Mouse (Mus musculus): ENCODE measurements at regions not wholly inside any gene's neighbourhood (a gene's known extent, or its start where the extent isn't known, plus 50 kb on each side); places are given as distances from the start of the nearest gene placed in this dataset.

DNA sequence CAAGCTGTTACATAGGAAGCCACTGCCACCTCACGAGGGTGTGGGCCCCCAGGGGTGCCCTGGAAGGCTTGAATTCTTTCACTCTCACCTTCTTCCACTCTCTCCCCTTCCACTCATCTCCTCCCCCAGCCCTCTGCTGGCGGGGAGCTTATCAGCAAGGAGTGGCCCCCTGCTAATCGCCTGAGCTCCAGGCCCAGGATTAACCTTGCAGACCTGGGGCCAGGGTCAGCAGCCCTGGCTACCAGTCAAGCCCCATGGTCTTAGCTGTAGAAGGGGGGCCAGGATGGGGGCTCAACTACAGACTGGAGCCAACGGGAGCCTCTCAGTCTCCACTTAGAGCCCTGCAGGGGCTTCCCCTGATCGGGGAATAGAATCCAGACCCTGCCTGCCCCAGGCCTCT, 75.8 kb upstream of the Larp1 start:
- TF ChIP-seq CTCF (IDR thresholded peaks at IDR 0.05; ENCODE audit: low read depth, low read length) (peak; percentile 11), EP300 (IDR thresholded peaks at IDR 0.05; ENCODE audit: insufficient read depth, low read depth, low read length) (no peak)
- Histone ChIP-seq H3K4me1 (ENCODE audit: control insufficient read depth, insufficient read depth, low read length) (no peaks in the 10 kb centered on the region), H3K36me3 (ENCODE audit: control insufficient read depth, insufficient read depth, low read length, poor library complexity, severe bottlenecking) (no peaks in the 10 kb centered on the region), H3K4me3 (ENCODE audit: low read depth, low read length) (no peak overlapping the region), H3K9me3 (replicated peaks; ENCODE audit: control insufficient read depth, insufficient read depth, low read length, poor library complexity, severe bottlenecking) (no peaks in the 10 kb centered on the region), H3K9ac (ENCODE audit: low read depth, poor library complexity, severe bottlenecking) (no peak overlapping the region), H3K27ac (ENCODE audit: insufficient read depth, low read length) (no peak overlapping the region), H3K27me3 (ENCODE audit: control insufficient read depth, insufficient read depth, low read length, poor library complexity, severe bottlenecking) (no peaks in the 10 kb centered on the region)

DNA sequence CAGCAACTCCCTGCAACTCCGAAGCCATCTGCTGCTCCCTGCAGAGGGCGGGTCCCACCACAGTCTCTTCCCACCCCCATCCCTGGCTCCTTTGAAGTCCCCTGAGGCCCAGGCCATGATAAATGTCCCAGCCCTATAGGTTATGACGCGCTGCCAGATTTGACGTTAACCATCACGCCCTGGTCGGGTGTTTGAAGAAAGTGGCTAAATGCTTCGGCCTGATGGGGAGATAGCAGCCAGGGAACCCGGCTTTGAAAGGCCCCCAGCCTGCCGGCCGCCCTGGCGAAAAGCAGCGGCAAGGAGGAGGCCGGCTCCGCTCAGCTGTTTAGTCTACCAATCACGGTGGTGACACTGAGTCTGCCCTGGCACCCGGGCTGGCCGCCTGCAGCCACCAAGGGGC, 79.4 kb upstream of the Larp1 start:
- Histone ChIP-seq H3K27ac (ENCODE audit: insufficient read depth, low read length) (no peak overlapping the region), H3K9ac (ENCODE audit: low read depth, poor library complexity, severe bottlenecking) (no peak overlapping the region), H3K36me3 (ENCODE audit: control insufficient read depth, insufficient read depth, low read length, poor library complexity, severe bottlenecking) (no peaks in the 10 kb centered on the region), H3K27me3 (ENCODE audit: control insufficient read depth, insufficient read depth, low read length, poor library complexity, severe bottlenecking) (no peaks in the 10 kb centered on the region), H3K9me3 (replicated peaks; ENCODE audit: control insufficient read depth, insufficient read depth, low read length, poor library complexity, severe bottlenecking) (no peaks in the 10 kb centered on the region), H3K4me1 (ENCODE audit: control insufficient read depth, insufficient read depth, low read length) (no peaks in the 10 kb centered on the region), H3K4me3 (ENCODE audit: low read depth, low read length) (no peak overlapping the region)
- no peak for TF ChIP-seq EP300 (IDR thresholded peaks at IDR 0.05; ENCODE audit: insufficient read depth, low read depth, low read length)
- TF ChIP-seq POLR2A (IDR thresholded peaks at IDR 0.05; ENCODE audit: insufficient read depth, low read length): no peak
- TF ChIP-seq CTCF (IDR thresholded peaks at IDR 0.05; ENCODE audit: low read depth, low read length): no peak

DNA sequence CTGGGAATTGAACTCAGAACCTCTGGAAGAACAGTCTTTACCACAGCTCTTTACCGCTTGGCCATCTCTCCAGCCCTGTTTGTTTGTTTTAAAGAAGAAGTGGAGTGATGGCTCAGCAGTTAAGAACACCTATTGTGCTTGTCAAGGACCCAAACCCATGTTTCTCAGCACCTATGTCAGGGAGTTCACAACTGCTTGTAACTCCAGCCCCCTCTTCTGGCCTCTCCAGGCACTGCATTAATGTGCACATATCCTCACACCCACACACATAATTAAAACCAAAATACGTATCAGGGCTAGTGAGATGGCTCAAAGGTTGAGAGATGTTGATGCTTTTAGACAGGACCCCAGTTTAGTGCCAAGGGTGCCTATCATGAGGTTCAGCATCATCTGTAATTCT, 87.6 kb upstream of the Hand1 start:
- no peak overlapping the region for H3K27ac ChIP-seq (ENCODE audit: insufficient read depth, low read length)
- no peak overlapping the region for H3K4me3 ChIP-seq (ENCODE audit: low read depth, low read length)
- H3K4me1 ChIP-seq (ENCODE audit: control insufficient read depth, insufficient read depth, low read length): no peaks in the 10 kb centered on the region
- peak; percentile 63 for TF ChIP-seq CTCF (IDR thresholded peaks at IDR 0.05; ENCODE audit: low read depth, low read length)
- no peak for TF ChIP-seq POLR2A (IDR thresholded peaks at IDR 0.05; ENCODE audit: insufficient read depth, low read length)
- no peak for TF ChIP-seq EP300 (IDR thresholded peaks at IDR 0.05; ENCODE audit: insufficient read depth, low read depth, low read length)
- no peaks in the 10 kb centered on the region for H3K9me3 ChIP-seq (replicated peaks; ENCODE audit: control insufficient read depth, insufficient read depth, low read length, poor library complexity, severe bottlenecking)
- H3K27me3 ChIP-seq (ENCODE audit: control insufficient read depth, insufficient read depth, low read length, poor library complexity, severe bottlenecking): no peaks in the 10 kb centered on the region
- H3K36me3 ChIP-seq (ENCODE audit: control insufficient read depth, insufficient read depth, low read length, poor library complexity, severe bottlenecking): no peaks in the 10 kb centered on the region
- H3K9ac ChIP-seq (ENCODE audit: low read depth, poor library complexity, severe bottlenecking): no peak overlapping the region

DNA sequence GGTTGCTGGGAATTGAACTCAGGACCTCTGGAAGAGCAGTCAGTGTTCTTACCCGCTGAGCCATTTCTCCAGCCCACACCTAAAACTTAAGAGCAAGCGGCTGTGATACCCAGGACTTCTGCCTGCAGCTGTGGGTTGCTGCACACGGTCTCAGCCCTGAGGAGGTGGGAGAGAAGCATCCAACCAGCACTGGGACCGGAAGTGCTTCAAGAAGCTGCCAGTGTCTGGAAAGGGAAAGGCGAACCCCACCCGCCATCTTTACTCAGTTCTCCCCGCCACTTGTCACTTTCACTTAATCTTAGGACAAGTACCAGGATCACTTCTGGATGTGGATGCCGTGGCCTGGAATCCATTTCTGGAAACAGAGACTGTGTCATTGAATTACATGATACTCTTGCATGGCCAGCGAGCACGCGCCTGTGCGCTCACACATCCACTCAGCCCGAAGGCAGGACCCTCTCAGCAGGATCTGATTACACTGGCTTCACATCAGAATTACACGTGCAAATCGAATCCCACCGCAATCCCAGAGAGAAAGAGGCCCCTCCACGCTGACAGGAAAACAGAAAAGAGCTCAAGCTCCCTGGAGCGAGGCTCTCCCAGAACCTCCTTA, 85.9 kb upstream of the Hand1 start:
- TF ChIP-seq CTCF (IDR thresholded peaks at IDR 0.05; ENCODE audit: low read depth, low read length) (no peak), POLR2A (IDR thresholded peaks at IDR 0.05; ENCODE audit: insufficient read depth, low read length) (no peak), EP300 (IDR thresholded peaks at IDR 0.05; ENCODE audit: insufficient read depth, low read depth, low read length) (no peak)
- Histone ChIP-seq H3K4me3 (ENCODE audit: low read depth, low read length) (no peak overlapping the region), H3K36me3 (ENCODE audit: control insufficient read depth, insufficient read depth, low read length, poor library complexity, severe bottlenecking) (no peaks in the 10 kb centered on the region), H3K9me3 (replicated peaks; ENCODE audit: control insufficient read depth, insufficient read depth, low read length, poor library complexity, severe bottlenecking) (no peaks in the 10 kb centered on the region), H3K4me1 (ENCODE audit: control insufficient read depth, insufficient read depth, low read length) (no peaks in the 10 kb centered on the region), H3K9ac (ENCODE audit: low read depth, poor library complexity, severe bottlenecking) (0 out of 2 replicates have a peak overlapping the region, but pooled peaks have one; percentile 8), H3K27me3 (ENCODE audit: control insufficient read depth, insufficient read depth, low read length, poor library complexity, severe bottlenecking) (no peaks in the 10 kb centered on the region), H3K27ac (ENCODE audit: insufficient read depth, low read length) (no peak overlapping the region)

DNA sequence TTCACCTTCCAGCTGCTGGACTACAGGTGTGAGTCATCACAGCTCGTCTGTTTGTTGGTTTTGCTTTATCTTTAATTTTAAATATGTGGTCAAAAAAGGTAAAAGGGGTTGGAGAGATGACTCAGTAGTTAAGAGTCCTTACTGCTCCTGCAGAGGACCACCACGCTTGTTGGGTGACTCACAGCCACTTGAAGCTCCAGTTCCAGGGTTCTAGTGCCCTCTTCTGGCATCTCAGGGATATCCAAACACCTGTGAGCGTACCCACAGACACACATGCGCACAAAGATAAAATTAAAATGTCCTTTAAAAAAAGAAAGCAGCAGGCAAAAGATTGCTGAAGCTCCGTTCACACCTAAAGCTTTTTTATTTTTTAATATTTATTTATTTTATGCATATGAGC, 85.4 kb upstream of the Hand1 start:
- no peaks in the 10 kb centered on the region for H3K27me3 ChIP-seq (ENCODE audit: control insufficient read depth, insufficient read depth, low read length, poor library complexity, severe bottlenecking)
- H3K27ac ChIP-seq (ENCODE audit: insufficient read depth, low read length): no peak overlapping the region
- no peak overlapping the region for H3K4me3 ChIP-seq (ENCODE audit: low read depth, low read length)
- H3K36me3 ChIP-seq (ENCODE audit: control insufficient read depth, insufficient read depth, low read length, poor library complexity, severe bottlenecking): no peaks in the 10 kb centered on the region
- H3K9me3 ChIP-seq (replicated peaks; ENCODE audit: control insufficient read depth, insufficient read depth, low read length, poor library complexity, severe bottlenecking): no peaks in the 10 kb centered on the region
- no peaks in the 10 kb centered on the region for H3K4me1 ChIP-seq (ENCODE audit: control insufficient read depth, insufficient read depth, low read length)
- no peak overlapping the region for H3K9ac ChIP-seq (ENCODE audit: low read depth, poor library complexity, severe bottlenecking)
- peak; percentile 61 for TF ChIP-seq CTCF (IDR thresholded peaks at IDR 0.05; ENCODE audit: low read depth, low read length)
- no peak for TF ChIP-seq POLR2A (IDR thresholded peaks at IDR 0.05; ENCODE audit: insufficient read depth, low read length)

DNA sequence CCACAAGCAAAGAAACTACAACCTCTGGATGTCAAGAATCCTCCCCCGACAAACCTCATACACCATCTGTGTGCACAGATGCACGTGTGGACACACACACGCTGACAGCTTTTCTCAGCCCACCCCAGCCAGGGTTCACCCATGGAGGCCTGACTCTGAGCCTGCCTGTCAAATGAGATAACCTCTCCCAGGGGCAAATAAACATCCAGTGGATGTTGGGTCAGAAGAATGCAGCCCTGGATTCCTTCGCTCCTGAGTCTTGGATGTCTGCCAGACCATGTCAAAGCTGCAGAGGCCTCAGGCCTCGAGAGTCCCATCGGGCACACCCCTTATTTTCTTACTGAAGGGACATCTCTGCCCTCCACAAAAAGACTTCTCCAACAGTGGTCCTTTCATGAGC, 83.4 kb upstream of the Hand1 start:
- Histone ChIP-seq H3K27me3 (ENCODE audit: control insufficient read depth, insufficient read depth, low read length, poor library complexity, severe bottlenecking) (no peaks in the 10 kb centered on the region), H3K36me3 (ENCODE audit: control insufficient read depth, insufficient read depth, low read length, poor library complexity, severe bottlenecking) (no peaks in the 10 kb centered on the region), H3K4me3 (ENCODE audit: low read depth, low read length) (no peak overlapping the region), H3K9ac (ENCODE audit: low read depth, poor library complexity, severe bottlenecking) (no peak overlapping the region), H3K27ac (ENCODE audit: insufficient read depth, low read length) (no peak overlapping the region), H3K4me1 (ENCODE audit: control insufficient read depth, insufficient read depth, low read length) (peaks cover 6% of the 10 kb centered on the region), H3K9me3 (replicated peaks; ENCODE audit: control insufficient read depth, insufficient read depth, low read length, poor library complexity, severe bottlenecking) (no peaks in the 10 kb centered on the region)
- TF ChIP-seq CTCF (IDR thresholded peaks at IDR 0.05; ENCODE audit: low read depth, low read length) (no peak), EP300 (IDR thresholded peaks at IDR 0.05; ENCODE audit: insufficient read depth, low read depth, low read length) (no peak), POLR2A (IDR thresholded peaks at IDR 0.05; ENCODE audit: insufficient read depth, low read length) (no peak)

Data from ES-Bruce4 (cell line).